Mouse (Mus musculus) fat pad, adult 2 months (tissue): Measurements from ENCODE around the gene Pip5k1b.
A peak's percentile ranks its signal among the peaks of the same experiment; 100 is the strongest.

ENCODE experiments used
- DNase-seq: peaks from one replicate; pipeline ENCODE4 v3.0.0-alpha.2; 2011; ENCODE audit warnings: low read depth, low spot score; ENCODE audit errors: extremely low read depth

Pip5k1b gene

GRCm38 (mm10) chr19:24312556-24313342, 242.9 kb downstream of the Pip5k1b start:
- no peak for DNase-seq

DNA sequence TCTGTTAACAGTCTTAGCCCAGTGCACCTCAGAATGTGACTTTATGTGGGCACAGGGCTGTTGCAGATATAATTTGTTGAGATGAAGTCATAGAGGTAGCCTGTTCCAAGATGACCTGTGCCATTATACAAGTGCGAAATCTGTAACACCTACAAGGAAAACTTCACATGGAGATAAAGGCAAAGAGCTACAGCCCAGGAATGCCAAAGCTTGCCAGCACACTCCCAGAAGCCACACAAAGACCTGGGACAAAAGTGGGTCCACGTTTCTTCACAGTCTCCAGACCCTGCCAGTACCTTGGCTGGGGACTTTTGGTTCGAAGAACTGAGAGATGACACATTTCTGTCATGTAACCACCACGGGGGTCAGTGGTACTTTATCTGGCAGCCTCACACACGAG, 243.6 kb downstream of the Pip5k1b start:
- DNase-seq = no peak

DNA sequence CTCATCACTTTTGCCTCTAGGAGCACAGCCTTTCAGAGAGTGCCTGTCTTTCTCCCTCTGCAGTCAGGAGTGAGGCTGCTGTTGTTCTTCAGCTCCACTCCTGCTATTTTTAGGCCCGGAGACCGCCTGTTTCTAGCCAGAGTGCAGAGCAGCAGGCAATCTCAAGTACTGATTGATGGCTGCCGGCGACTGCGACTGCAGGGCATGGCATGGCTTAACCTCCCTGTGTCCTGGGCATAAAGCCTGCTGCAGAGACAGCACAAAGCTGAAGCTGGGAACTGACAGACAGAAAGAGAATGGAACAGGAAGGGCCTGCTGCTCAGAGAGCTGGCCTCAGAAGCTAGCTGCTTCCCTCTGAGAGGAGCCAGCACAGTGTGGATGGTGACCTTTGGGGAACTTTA, 247.4 kb downstream of the Pip5k1b start:
- DNase-seq = no peak

- no peak for DNase-seq
These were observed 248.1 kb downstream of the Pip5k1b start for GRCm38 (mm10) chr19:24307271-24308221.

DNA sequence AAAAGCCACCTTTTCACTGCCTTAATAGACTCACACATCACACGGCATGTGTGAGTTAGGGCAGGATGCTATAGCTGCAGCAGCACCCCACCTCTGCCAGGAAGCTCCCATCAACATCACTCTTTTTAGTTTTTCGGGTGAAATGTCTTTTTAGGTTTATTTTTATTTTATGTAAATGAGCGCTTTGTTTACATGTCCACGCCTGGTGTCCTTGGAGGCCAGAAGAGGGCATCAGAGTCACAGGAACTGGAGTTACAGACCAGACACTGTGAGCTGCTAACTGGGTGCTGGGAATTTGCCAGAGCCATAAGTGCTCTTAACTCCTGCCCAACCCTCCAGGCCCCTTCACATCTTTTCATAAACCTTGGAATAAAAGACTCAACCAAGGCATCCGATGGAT, 249.3 kb downstream of the Pip5k1b start:
- DNase-seq = no peak

- no peak for DNase-seq
These were observed 253.5 kb downstream of the Pip5k1b start for GRCm38 (mm10) chr19:24302198-24302597.

GRCm38 (mm10) chr19:24301768-24302148, 253.9 kb downstream of the Pip5k1b start:
- no peak for DNase-seq

- no peak for DNase-seq
These were observed 254.5 kb downstream of the Pip5k1b start for GRCm38 (mm10) chr19:24300994-24301767.

DNA sequence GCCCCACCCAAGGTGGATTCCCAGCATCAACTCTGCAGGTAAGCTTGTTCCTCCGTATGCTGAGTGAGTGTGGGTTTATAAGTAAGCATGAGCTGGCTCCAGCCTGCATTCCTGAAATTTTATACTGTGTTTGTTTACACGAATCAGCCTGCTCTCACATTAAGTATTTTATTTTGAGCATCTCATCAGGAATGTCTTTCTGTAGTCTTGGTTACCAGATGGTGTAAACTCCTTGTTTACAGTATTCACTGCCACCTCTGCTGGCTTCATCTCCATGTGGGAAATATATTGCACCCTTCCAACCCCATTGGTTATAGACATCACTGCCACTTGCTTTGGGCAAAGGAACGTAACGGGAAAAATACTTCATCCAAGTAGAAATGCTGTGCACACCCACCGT, 262.1 kb downstream of the Pip5k1b start:
- DNase-seq = no peak

GRCm38 (mm10) chr19:24284187-24284586, 271.5 kb downstream of the Pip5k1b start:
- no peak for DNase-seq

DNA sequence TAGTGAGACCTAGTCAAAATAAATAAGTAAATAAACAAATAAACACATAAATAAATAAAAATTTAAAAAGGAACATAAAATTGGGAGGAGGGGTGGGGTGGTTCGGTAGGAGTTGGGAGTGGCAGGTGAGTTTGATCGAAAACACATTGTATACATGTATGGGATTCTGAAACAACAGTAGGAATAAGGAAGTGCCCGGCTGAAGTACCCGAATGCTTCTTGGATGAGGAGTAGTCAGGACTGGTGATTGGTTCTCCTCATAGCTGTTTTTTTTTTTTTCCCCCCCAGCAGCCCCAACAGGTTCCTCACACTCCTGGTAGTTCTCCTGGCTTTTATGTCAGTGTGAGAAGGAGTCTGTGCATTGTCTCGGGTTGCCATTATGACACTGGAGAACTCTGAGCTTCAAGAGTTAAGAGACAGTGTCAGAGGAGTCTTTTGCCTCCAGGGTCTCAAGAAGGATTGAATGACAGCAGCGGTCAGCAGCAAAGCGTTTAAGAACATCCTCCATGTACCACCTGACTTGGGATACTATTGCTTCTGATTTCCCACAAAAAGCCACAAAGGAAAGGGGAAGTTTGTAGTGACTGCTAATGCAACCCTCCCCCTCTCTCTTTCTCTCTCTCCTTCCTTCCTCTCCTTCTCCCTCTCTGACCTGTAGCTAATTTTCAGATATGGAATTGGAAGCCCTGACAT, 274.2 kb downstream of the Pip5k1b start:
- no peak for DNase-seq

DNA sequence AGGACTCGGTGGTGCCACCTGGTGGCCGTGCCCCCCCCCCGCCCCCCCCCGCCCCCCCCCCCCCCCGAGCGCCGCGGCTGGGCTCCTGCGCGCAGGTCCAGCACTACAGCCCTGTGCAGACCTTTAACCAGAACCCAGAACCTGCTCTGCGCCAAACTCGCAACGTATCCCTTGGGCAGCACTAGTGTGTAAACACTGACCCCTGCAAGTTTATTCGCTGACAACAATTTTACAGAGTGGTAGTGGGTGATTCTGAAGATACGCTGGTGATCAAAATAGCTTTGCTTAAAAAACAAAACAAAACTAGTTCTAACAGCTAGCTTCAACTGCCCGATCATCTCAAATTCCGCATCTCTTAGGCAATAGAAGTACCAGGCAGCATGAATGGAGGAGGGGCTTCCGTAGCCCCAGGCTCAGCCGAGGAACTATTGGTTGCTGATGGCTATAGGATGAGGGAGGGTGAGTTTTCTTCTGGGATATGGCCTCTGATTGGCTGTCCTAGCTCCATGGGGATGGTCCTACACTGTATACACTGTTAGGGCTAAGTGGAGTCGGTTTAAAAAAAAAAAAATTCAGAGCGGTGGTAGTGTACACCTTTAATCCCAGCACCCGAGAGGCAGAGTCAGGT, 275.0 kb downstream of the Pip5k1b start, which contains the start of gene Fxn:
Gene Fxn, minus strand, starts transcription at position 5 of the 628 bp plus-strand sequence.
- DNase-seq = no peak

DNA sequence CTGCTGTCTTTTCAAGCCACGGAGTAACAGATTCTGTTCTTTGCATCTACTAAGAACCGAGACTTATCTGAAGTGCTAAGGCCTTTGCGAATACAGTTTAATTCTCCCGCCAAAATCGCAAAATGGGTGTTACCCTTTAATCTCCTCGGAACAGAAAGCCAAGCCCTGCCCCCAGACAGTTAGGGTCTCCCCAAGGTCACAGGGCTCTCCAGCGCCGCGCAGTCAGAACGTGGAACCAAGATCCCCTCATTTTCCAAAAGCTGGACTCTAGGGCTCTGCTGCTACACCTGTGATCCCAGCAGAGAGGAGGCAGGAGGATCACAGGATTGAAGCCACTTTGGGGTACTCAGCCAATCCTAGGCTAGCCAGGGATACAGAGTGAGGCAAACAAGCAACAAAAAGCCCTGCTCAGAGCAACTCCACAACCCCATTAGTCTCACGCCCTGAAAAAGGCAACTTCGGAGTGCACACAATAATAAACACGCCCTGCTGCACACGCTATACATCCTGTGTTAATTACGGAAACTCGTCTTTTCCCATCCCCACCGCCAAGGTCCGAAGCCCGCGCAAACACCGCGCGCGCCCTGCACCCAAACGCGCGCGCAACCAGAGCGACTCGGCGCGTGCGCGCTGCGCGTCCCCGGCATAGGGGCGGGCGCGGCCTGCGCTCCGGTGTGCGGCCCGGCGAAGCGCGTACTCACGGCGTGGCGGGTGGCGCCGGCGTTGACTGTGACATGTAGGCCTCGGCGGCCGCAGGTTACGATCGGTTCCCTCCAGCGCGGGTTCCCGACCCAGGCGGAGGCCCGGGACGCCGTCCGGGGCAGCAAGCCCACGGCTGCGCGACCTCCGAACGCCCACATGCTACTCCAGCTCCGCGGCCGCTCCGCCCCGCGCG, 275.7 kb downstream of the Pip5k1b start:
- DNase-seq = no peak

DNA sequence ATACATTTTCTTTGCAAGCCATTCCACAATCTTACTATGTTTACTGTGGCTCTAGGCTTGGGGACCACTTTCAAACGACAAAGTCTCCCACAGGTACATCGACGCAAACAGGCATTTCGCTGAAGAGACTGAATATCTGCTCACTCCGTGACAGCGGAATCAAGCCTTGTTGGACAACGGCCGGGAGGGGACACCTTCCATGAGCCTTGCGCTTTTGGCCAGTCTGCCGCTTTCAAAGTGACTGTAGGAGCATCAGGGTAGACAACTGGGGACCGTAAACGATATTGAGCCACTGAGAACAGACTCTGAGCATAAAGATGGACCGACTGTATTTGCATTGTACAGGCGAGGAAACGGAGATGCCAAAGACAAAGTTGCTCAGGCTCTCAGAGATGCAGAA, 276.8 kb downstream of the Pip5k1b start:
- DNase-seq = no peak

GRCm38 (mm10) chr19:24274281-24274680, 281.4 kb downstream of the Pip5k1b start:
- DNase-seq = no peak

- DNase-seq = peak; percentile 80
These were observed 283.8 kb downstream of the Pip5k1b start for GRCm38 (mm10) chr19:24271746-24272426.

- DNase-seq = no peak
These were observed 284.3 kb downstream of the Pip5k1b start for GRCm38 (mm10) chr19:24271326-24271725.

DNA sequence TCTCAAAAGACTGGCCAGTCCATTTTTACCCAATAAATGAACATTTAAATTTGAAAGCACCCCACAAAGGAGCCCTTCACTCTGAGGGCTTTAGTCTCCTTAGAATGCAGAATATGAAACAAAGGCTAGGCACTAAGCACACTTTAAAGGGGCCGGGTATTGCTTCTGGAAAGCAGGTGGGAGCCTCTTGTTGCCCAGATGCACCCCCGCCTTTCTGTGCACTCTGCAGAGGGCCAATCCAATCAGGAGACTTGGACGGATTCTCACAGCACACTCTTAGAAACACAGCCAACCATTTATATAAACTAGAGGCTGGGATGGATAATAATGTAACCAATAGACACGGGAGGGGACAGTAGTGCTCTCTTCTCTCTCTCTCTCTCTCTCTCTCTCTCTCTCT, 287.1 kb downstream of the Pip5k1b start:
- DNase-seq = no peak
